Mouse (Mus musculus): ENCODE results near the gene Tagln3.

Gene Tagln3

DNA sequence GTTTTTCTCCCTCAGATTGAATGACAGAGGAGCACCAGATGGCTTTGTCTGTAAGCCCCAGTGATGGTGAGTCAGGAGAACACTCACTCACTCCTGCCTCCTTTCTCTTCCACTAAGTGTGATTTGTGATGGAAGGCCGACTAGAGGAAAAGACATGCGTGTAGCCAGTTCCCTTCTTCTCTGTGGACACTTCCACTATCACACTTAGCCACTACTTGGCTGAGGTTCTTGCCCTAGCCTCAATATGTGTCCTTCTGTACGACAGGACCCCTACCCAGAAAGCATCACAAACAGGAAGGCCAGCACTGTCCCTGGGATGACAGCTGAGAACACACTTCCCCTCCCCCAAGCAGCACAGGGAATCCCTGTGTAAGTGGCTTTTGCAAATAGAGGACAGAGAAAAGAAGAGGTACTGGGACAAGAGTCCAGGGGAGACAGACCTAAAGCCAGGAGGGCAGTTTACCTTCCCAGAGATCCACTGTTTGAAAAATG, 1.9 kb downstream of the Tagln3 start:
- in situ Hi-C loops (cut with MboI, MseI), result no loop called here

DNA sequence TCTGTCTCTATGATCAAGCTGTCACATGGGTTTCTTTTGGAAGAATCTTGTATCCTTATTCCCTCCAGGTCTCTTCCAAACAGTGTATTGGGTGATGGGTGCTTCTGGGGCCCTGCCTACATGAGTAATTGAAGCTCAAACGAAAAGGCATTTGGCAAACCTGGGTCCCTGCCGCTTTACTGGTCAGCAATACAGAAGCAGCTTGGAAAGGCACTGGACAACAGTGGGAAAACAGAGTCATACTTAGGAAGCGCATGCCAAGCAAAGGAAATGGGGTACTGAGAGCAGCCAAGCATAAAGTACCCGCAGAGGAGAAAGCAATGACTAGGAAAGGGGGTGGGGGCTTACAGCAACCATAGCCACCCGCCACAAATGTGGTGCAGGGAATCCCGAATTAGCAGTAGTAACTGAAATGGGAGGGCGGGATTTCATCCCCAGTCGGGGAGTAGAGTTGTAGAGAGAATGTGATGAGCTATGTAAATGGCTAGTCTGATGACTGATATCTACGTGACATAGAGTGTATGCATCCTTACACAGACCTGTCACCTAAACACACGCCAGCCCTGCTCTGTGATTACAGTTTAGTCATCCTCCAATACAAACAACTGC, 4.3 kb downstream of the Tagln3 start:
- in situ Hi-C loops (cut with MboI, MseI), result no loop called here

DNA sequence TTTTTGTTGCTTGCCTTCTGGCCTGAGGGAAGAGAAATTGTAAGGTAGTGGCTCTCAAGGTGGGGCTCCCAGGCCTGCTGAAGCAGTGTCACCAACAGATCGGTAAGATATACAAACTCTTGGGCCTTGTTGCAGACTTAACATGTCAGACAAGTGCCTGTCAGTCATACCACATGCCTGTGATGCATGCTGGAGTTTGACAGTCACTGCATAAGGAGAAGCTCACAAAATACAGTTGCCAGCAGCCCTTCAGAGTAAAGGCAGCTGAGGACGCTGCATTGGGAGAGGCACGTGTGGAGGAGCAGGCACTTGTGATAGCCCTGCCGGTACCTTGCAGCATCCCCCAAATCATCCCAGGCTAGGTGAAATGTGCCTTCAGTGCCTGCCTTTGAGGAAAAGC, 6.1 kb downstream of the Tagln3 start:
- in situ Hi-C loops (cut with MboI, MseI), result no loop called here

GRCm38 (mm10) chr16:45714489-45715150, 9.8 kb downstream of the Tagln3 start:
- in situ Hi-C loops (cut with MboI, MseI), result no loop called here

GRCm38 (mm10) chr16:45713878-45714277, 10.5 kb downstream of the Tagln3 start:
- in situ Hi-C loops (cut with MboI, MseI), result no loop called here

DNA sequence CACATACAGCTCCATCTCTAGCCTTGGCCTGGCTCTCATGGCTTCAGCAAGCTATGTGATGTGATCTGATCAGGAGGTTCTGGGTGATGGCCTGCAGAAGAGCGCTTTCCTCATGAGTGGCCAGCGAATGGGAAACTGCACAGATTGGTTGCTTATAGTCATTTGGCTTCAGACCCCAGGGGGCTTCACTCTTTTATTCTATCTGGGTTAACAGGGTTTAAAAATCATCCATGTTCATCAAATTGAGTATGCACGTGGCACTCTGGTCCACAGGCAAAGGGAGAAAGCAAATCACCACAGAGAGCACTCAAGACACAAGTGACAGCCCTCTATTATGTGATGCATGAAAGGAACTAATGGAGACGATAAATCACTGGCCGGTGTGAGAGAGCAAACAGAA, 11.1 kb downstream of the Tagln3 start:
- in situ Hi-C loops (cut with MboI, MseI), result no loop called here

DNA sequence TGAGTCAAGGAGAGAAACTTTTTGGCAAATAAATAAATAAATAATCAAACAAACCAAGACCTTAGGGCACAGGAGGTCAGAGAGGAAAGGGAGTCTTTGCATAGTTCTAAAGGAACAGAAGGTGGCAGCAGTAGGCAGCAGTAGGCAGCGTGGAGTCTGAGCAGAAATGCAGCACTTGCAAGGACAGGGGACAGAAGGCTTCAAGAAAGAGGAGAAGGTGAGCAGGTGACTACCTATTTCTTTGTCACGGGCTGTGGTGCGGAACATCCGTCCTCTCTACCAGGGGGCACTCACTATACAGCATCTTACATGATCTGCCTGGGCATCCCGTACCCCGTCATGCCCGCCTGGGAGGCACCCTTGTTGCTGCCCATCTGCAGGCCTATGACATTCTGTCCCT, 13.1 kb downstream of the Tagln3 start:
- in situ Hi-C loops (cut with MboI, MseI), result no loop called here

- in situ Hi-C loops (cut with MboI, MseI), result no loop called here
Measured at GRCm38 (mm10) chr16:45699301-45699700, 25.1 kb downstream of the Tagln3 start.

DNA sequence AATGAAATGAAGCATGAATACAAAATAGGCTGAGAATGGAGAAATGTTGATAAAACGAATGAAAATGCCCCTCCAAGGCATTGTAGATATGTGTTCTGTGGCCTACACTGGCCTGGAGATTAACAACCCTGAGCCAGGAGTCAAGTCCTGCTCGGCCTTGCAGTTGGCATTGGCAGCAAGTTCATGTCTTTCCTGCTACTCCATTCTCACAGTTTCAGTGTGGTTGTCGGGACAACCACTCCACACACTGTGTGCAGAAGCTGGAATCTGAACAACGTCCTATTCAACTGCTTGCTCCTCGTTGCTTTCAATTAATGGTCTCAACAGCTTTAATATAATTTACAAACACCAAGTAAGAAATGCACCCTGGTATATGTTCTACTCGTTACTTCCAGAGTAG, 26.4 kb downstream of the Tagln3 start:
- in situ Hi-C loops (cut with MboI, MseI), result no loop called here

DNA sequence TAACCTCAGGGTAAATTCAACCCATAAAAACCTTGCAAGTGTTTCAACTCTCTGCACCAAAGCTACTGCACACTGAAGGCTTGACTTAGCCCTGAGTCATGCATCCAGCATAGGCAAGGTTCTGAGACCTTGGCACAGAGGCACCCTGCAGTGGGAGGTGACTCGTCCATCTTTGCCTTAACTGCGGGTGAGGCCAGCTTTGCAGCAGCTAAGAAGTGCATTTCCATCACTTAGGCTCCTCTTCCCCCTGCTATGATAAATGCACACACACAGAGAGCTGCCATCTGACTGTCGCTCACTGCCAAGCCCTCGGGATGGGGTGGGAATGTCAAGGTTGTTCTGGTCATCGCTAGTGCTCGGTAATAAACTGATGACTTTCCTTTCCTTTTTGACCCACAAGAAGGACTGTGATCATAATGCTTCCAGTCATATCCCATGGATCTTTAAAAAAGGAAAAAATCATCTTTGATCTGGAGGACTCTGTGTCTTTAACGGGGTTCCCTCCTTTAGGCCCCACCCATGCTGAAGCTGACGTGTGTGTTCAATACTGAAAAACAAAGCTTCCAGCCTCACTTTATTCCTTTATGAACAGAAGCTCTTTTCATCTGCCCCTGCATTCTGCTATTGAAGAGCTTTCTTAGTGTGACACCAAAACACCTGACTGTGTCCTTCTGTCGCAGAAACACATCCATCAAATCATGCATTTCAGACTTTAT, 28.8 kb downstream of the Tagln3 start:
- in situ Hi-C loops (cut with MboI, MseI), result no loop called here

DNA sequence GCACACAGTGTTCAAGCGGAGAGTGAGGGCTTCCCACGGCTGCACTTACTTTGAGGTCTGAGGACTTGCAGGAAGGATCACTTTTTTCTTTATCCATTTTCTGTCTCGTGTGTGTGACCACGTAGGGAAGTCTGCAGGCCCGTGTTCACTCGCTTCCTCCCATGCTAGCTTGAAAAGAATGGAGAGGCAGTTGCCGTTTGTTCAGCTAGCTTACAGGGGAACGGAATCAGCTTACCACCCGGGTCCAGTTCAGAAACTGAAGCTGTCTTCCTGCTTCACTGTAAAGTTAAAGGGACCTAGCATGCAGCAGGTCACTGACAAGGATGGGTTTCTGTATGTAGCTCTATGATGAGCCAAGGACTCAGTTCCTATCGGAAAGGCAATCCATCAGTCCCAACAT, 30.9 kb downstream of the Tagln3 start, which contains the start of gene Tmprss7:
TSS of gene Tmprss7 (minus strand) at position 101 of the 400 bp plus-strand sequence.
- in situ Hi-C loops (cut with MboI, MseI), result no loop called here

DNA sequence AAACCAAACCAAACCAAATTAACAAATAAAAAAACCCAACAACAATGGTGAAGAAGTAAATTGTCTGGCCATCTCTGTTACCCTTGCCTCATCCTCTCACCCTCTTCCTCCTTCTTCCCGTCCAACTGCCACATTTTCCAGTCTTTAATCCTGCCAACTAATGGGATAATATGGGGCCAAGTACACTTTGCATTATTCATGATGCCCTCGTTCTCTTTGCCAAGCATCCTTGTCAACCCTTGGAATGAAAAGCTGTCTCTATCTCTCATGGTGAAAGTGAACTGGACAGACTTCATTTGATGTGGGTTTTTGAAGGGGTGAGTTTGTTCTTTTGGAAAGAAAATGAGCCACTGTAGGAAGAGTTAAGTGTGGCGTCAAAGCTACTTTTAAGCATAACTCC, 31.6 kb downstream of the Tagln3 start:
- in situ Hi-C loops (cut with MboI, MseI), result no loop called here

DNA sequence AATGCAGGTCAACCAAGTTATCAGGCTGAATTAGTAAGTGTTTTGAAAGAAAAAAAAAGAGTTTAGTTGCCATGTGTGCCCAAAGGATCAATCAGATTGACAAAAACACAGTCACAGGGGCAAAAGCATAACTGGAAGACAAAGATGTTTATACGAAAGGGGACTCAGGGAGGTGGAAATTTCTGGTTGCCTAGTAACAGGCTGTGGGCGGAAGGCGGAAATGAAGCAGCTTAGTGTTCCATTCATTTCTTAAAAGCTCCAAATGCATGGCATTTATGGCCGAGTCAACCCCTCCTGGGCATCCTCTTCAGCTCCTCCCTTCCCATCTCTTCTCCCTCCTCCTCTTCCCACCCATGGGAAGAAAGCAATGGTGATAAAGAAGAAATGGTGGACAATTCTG, 34.2 kb downstream of the Tagln3 start:
- in situ Hi-C loops (cut with MboI, MseI), result no loop called here

DNA sequence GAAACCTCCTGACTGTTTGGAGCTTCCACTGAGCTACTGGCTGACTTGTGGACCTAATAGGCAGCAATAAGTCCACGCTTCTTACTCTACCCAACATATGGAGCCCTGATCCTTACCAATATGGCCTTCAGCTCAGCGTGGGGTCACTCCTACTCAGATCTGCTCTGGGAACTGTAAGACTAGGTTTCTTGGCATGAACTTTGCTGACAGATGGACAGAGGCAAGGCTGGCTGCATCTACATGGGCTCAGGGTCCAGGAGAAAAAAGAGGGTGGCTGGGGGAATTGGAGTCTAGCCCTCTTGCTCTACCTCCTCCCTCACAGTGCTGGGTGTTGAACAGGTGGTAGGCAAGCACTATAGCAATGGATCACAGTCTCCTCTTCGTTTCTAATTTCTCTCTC, 37.6 kb downstream of the Tagln3 start:
- in situ Hi-C loops (cut with MboI, MseI), result no loop called here

GRCm38 (mm10) chr16:45685295-45685694, 39.1 kb downstream of the Tagln3 start:
- in situ Hi-C loops (cut with MboI, MseI), result no loop called here

GRCm38 (mm10) chr16:45684815-45685214, 39.6 kb downstream of the Tagln3 start:
- in situ Hi-C loops (cut with MboI, MseI), result no loop called here

GRCm38 (mm10) chr16:45676462-45676861, 47.9 kb downstream of the Tagln3 start:
- in situ Hi-C loops (cut with MboI, MseI), result loop anchor here (5.0 kb wide), 1 partner anchor 69 kb away; no protein-coding TSS in a partner anchor

DNA sequence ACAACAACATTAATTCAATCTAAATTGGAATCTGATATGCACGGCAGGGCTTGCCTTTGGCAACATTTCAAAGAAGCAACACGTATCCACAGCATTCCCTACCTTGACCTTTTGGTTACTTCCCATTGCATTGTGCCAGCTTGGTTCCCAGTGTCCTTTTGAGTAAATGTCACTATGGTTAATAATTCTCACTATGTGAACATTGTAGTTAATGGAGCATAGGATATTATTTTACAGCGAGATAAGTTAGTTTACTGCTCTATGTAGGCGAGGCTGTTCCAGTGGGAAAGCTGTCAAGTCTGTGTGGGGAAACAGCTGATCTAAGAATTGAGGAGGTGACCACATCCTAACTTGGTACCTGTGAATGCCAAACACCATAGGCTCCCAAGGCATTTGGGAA, 54.4 kb downstream of the Tagln3 start:
- in situ Hi-C loops (cut with MboI, MseI), result no loop called here

- in situ Hi-C loops (cut with MboI, MseI), result no loop called here
Measured at GRCm38 (mm10) chr16:45668178-45668577, 56.2 kb downstream of the Tagln3 start.

DNA sequence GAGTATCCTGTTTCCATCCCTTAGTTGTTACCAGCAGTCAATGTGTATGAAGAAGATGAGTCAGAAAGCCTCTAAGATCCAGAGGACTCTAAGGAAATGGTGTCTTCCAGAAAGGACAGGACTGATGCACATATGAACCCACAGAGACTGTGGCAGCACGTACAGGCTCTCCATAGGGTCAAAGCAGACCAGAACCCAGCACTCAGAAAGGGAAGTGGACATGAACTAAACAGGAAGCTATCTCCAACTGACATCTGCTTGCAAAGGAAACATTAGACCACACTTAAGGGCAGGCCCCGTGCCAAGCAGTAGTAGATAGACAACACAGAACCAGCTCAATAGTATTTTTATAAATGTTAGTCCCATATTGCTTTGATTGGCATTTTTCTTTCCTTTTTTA, 58.3 kb downstream of the Tagln3 start:
- in situ Hi-C loops (cut with MboI, MseI), result no loop called here

DNA sequence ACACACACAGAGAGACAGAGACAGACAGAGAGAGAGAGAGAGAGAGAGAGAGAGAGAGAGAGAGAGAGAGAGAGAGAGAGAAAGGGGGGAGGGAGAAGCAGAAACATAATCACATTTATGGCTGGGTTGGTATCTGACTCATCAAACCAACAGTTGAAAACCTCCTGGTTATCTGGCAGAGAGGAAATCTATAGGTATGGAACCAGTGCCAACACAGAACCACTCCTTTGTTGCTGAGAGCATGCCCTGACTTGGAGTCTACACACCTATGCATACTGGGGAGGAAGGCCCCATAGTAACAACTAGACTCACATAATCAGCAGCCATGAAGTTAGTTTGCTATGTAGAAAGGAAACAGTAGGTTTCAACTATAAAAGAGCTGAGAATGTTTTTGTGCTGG, 62.0 kb downstream of the Tagln3 start:
- in situ Hi-C loops (cut with MboI, MseI), result no loop called here
